Mouse (Mus musculus): ENCODE data around the gene Vmn1r175.
"Not testable (repeated sequence)": the region's sequence is repeated elsewhere in the genome, so short reads cannot be mapped to it uniquely, and the experiment has no call there.

DNA sequence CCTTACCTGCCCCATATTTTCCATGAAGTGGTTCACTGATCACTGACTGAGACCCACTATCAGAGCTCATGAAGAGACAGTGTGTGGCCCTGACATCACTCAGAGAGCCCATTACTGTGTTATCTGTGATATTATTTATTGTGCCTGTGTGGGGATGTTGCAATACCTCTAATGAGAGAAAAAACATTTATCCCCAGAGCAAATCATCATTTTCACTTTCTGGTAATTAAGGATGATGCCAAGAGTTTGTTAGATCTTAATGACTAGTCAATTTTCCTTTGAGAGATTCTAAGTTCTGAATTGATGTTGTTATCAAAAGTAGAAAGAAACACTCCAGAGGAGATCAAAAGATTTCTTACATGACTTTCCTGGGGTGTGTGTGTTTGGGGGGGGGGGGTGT, at the start of gene Vmn1r175:
- not testable (repeated sequence) for TF ChIP-seq CTCF (IDR thresholded peaks at IDR 0.05; ENCODE audit: low read depth); EP300 (optimal IDR thresholded peaks at IDR 0.05)

Measured in stomach, postnatal 0 days (tissue).